Mouse (Mus musculus): ENCODE measurements at regions not wholly inside any gene's neighbourhood (a gene's known extent, or its start where the extent isn't known, plus 50 kb on each side); places are given as distances from the start of the nearest gene placed in this dataset.
"Not testable (repeated sequence)": the region's sequence is repeated elsewhere in the genome, so short reads cannot be mapped to it uniquely, and the experiment has no call there.

DNA sequence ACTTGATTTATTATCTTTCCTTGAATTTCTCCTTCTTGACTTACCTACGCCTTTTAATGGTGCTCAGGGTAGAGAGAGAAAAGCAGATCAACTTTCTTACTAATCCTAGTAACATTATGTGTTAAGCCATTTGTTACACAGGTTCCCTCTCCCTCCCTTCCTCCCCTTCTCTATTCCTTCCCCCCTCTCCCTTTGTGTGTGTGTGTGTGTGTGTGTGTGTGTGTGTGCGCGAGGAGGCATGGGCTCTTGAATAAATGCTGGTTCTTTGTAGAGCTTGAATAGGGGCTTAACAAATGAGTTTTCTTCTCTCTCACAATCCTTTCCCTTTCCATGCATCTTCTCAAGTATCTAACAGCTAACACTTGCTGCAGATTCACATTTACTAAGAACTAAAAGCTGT, 160.4 kb upstream of the Meox2 start:
- Histone ChIP-seq H3K27ac (replicated peaks) (no peak overlapping the region), H3K36me3 (no peaks in the 10 kb centered on the region), H3K27me3 (no peaks in the 10 kb centered on the region), H3K9me3 (no peaks in the 10 kb centered on the region), H3K4me3 (no peak overlapping the region), H3K9ac (no peak overlapping the region), H3K4me1 (replicated peaks) (no peaks in the 10 kb centered on the region), H3K4me2 (no peak overlapping the region)
- ATAC-seq (ENCODE audit: low FRiP score, low read depth): no peak
- WGBS: 62% methylated on average over 3 of the region's 3 CpGs

GRCm38 (mm10) chr12:36949096-36949738, 159.1 kb upstream of the Meox2 start:
- Histone ChIP-seq H3K27ac (replicated peaks) (no peak overlapping the region), H3K4me1 (replicated peaks) (no peaks in the 10 kb centered on the region), H3K4me3 (no peak overlapping the region), H3K9ac (no peak overlapping the region), H3K4me2 (no peak overlapping the region), H3K27me3 (no peaks in the 10 kb centered on the region), H3K36me3 (no peaks in the 10 kb centered on the region), H3K9me3 (no peaks in the 10 kb centered on the region)
- WGBS: 89% methylated on average over 2 of the region's 2 CpGs
- no peak for ATAC-seq (ENCODE audit: low FRiP score, low read depth)

DNA sequence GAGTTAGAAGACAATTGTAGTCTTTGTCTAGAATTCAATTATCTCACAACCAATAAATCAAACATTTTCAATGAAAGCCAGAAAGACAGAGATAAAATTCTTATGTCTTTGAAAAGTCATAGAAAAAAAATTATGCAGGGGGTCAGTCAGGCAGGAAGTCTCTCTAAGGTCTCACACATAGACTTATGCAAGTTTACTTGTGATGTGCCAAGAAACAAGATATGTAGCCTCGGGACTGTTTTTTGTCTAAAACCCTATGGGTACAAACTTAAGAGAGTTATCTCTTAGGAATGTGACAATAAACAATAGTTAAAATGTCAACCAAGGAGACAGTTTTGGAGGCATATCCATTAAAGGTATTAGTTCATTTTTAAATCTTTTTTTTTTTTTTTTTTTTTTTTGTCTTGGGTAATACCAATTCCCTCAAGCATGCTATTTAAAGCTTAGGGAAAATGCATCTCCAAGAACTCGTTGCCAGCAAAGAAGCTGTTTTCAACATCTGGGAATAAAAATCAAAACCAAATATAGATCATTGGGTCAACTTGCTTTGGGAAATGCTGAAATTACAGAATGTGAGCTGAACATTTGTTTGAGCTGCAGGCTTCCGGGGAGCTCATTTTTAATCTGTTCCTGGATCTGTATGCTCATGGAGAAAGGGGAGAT, 133.8 kb upstream of the Meox2 start:
- Histone ChIP-seq H3K27ac (replicated peaks) (no peak overlapping the region), H3K4me2 (no peak overlapping the region), H3K4me1 (replicated peaks) (no peaks in the 10 kb centered on the region), H3K9ac (no peak overlapping the region), H3K36me3 (no peaks in the 10 kb centered on the region), H3K4me3 (no peak overlapping the region), H3K27me3 (no peaks in the 10 kb centered on the region), H3K9me3 (no peaks in the 10 kb centered on the region)
- ATAC-seq (ENCODE audit: low FRiP score, low read depth): no peak
- WGBS: 74% methylated on average over 3 of the region's 3 CpGs

DNA sequence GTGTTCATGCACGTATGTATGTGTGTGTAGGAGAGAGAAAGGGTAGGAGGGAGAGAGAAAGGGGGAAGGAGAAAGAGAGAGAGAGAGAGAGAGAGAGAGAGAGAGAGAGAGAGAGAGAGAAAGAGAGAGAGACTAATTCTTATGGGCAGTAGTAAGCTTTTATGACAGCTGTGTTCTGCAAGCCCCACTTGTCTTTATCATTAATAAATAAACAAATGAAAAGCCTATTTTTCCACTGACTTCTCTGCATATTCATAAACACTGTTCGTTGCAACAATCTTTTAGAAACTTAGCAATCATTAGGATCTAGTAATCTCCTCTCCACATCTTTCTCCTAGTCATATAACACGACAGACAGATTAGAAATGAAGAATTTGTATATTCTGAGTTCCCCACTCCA, 131.2 kb upstream of the Meox2 start:
- no peaks in the 10 kb centered on the region for H3K27me3 ChIP-seq
- H3K4me2 ChIP-seq: no peak overlapping the region
- no peak overlapping the region for H3K9ac ChIP-seq
- H3K4me1 ChIP-seq (replicated peaks): no peaks in the 10 kb centered on the region
- H3K9me3 ChIP-seq: no peaks in the 10 kb centered on the region
- H3K4me3 ChIP-seq: no peak overlapping the region
- H3K36me3 ChIP-seq: no peaks in the 10 kb centered on the region
- ATAC-seq (ENCODE audit: low FRiP score, low read depth): no peak
- 79% methylated on average over 3 of the region's 3 CpGs for WGBS
- H3K27ac ChIP-seq (replicated peaks): no peak overlapping the region

GRCm38 (mm10) chr12:36991135-36991534, 117.2 kb upstream of the Meox2 start:
- no peaks in the 10 kb centered on the region for H3K27me3 ChIP-seq
- H3K4me3 ChIP-seq: no peak overlapping the region
- H3K9me3 ChIP-seq: no peaks in the 10 kb centered on the region
- no peaks in the 10 kb centered on the region for H3K4me1 ChIP-seq (replicated peaks)
- no peak for ATAC-seq (ENCODE audit: low FRiP score, low read depth)
- no peak overlapping the region for H3K9ac ChIP-seq
- H3K4me2 ChIP-seq: no peak overlapping the region
- H3K36me3 ChIP-seq: no peaks in the 10 kb centered on the region
- WGBS: 71% methylated on average over 4 of the region's 4 CpGs
- H3K27ac ChIP-seq (replicated peaks): no peak overlapping the region

- Histone ChIP-seq H3K4me3 (no peak overlapping the region), H3K4me2 (no peak overlapping the region), H3K4me1 (replicated peaks) (no peaks in the 10 kb centered on the region), H3K27me3 (no peaks in the 10 kb centered on the region), H3K27ac (replicated peaks) (no peak overlapping the region), H3K36me3 (no peaks in the 10 kb centered on the region), H3K9ac (no peak overlapping the region), H3K9me3 (no peaks in the 10 kb centered on the region)
- ATAC-seq (ENCODE audit: low FRiP score, low read depth): no peak
- 79% methylated on average over 4 of the region's 4 CpGs for WGBS
Observed at GRCm38 (mm10) chr12:36991970-36992369, 116.4 kb upstream of the Meox2 start.

GRCm38 (mm10) chr12:37001401-37001800, 106.9 kb upstream of the Meox2 start:
- no peak for ATAC-seq (ENCODE audit: low FRiP score, low read depth)
- Histone ChIP-seq H3K4me2 (no peak overlapping the region), H3K36me3 (no peaks in the 10 kb centered on the region), H3K9ac (no peak overlapping the region), H3K4me1 (replicated peaks) (no peaks in the 10 kb centered on the region), H3K27ac (replicated peaks) (no peak overlapping the region), H3K27me3 (no peaks in the 10 kb centered on the region), H3K9me3 (no peaks in the 10 kb centered on the region), H3K4me3 (no peak overlapping the region)
- 76% methylated on average over 3 of the region's 3 CpGs for WGBS

GRCm38 (mm10) chr12:37005262-37005661, 103.1 kb upstream of the Meox2 start:
- WGBS: 91% methylated on average over 1 of the region's 1 CpGs
- ATAC-seq (ENCODE audit: low FRiP score, low read depth): no peak
- H3K4me1 ChIP-seq (replicated peaks): no peaks in the 10 kb centered on the region

DNA sequence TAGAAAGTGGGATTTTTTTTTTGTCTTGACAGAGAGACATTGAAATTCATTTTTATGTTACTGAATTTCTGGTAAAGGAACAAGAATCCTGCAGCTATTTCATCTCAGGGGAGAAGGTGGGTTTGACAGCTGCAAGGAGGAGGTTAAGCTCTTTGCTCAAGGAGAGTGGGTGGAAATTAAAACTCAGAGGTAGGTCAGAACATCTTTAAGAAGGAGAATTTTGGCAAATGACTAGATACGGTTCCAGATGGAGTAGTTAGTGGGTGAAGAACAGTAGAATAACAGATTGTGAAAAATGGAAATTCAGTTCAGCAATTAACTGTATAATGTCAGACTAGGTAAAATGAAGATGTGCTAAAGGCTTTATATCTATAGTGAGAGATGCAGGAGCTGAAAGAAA, 98.0 kb upstream of the Meox2 start:
- Histone ChIP-seq H3K9me3 (no peaks in the 10 kb centered on the region), H3K4me3 (no peak overlapping the region), H3K36me3 (no peaks in the 10 kb centered on the region), H3K9ac (no peak overlapping the region), H3K4me1 (replicated peaks) (no peaks in the 10 kb centered on the region), H3K27me3 (no peaks in the 10 kb centered on the region), H3K4me2 (no peak overlapping the region), H3K27ac (replicated peaks) (no peak overlapping the region)
- 83% methylated on average over 1 of the region's 1 CpGs for whole genome bisulfite sequencing
- ATAC-seq (ENCODE audit: low FRiP score, low read depth): no peak

More at GRCm38 (mm10) chr12:37005262-37005661, 103.1 kb upstream of the Meox2 start:
- Histone ChIP-seq H3K27me3 (no peaks in the 10 kb centered on the region), H3K9me3 (no peaks in the 10 kb centered on the region), H3K4me3 (no peak overlapping the region), H3K9ac (no peak overlapping the region), H3K36me3 (no peaks in the 10 kb centered on the region), H3K27ac (replicated peaks) (no peak overlapping the region), H3K4me2 (no peak overlapping the region)

GRCm38 (mm10) chr12:37014401-37014800, 93.9 kb upstream of the Meox2 start:
- Histone ChIP-seq H3K9me3 (no peaks in the 10 kb centered on the region), H3K27me3 (no peaks in the 10 kb centered on the region), H3K36me3 (no peaks in the 10 kb centered on the region), H3K4me3 (no peak overlapping the region), H3K4me1 (replicated peaks) (no peaks in the 10 kb centered on the region), H3K4me2 (no peak overlapping the region), H3K27ac (replicated peaks) (no peak overlapping the region), H3K9ac (no peak overlapping the region)
- 59% methylated on average over 4 of the region's 4 CpGs for WGBS
- ATAC-seq (ENCODE audit: low FRiP score, low read depth): no peak

- WGBS: 88% methylated on average over 7 of the region's 7 CpGs
- H3K9ac ChIP-seq; H3K4me2 ChIP-seq; H3K4me1 ChIP-seq (replicated peaks); H3K36me3 ChIP-seq; H3K4me3 ChIP-seq; H3K9me3 ChIP-seq; H3K27me3 ChIP-seq; H3K27ac ChIP-seq (replicated peaks): not testable (repeated sequence)
- peak; percentile 56; the same call in 1 of the 2 replicates for ATAC-seq (ENCODE audit: low FRiP score, low read depth)
Observed at GRCm38 (mm10) chr12:37014945-37015344, 93.4 kb upstream of the Meox2 start.

DNA sequence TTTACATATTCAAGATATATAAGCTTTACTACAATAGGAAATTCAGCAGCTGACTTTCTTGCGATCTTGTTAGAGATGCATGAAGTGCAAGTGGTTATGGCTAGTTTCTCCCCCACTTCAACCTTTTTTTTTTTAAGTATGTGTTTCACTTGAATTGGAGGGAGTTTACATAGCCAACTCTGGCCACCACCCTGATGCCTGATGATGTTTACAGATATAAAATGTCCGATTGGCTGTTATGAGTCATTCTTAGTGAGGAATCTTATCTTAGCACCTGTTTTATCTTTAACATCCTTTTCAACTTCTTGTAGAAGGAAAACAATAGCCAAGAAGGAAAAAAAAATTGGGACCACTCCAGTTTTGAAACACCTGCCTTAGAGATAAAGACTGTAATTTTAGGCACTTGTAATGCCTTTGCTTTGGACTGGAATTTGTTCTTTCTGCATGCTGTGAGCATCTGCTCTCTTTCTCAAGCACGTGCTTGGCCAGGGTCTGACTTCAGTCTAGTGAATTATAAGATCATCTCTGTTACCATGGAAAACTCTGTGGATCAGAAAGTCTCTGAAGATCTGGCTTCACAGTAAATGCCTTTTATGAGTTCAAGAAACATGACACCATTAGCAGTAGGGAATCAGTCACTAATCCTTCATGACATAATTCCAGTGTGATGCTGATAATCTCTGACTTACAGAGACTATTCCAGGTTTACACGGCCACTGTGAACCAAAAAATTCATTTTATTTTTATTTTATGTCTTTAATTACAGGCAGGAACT, 92.7 kb upstream of the Meox2 start:
- no peak overlapping the region for H3K9ac ChIP-seq
- ATAC-seq (ENCODE audit: low FRiP score, low read depth): peak; percentile 88
- WGBS: 53% methylated on average over 4 of the region's 4 CpGs
- no peak overlapping the region for H3K4me2 ChIP-seq
- H3K27ac ChIP-seq (replicated peaks): no peak overlapping the region
- no peaks in the 10 kb centered on the region for H3K27me3 ChIP-seq
- no peaks in the 10 kb centered on the region for H3K9me3 ChIP-seq
- no peak overlapping the region for H3K4me3 ChIP-seq
- H3K36me3 ChIP-seq: no peaks in the 10 kb centered on the region
- H3K4me1 ChIP-seq (replicated peaks): no peaks in the 10 kb centered on the region
